Mouse (Mus musculus) thymus, postnatal 4 days (tissue): ENCODE results near the gene Cpa2.

Experiments used
- DNase-seq: peaks from one replicate; pipeline ENCODE4 v3.0.0; 2021

Gene Cpa2

DNA sequence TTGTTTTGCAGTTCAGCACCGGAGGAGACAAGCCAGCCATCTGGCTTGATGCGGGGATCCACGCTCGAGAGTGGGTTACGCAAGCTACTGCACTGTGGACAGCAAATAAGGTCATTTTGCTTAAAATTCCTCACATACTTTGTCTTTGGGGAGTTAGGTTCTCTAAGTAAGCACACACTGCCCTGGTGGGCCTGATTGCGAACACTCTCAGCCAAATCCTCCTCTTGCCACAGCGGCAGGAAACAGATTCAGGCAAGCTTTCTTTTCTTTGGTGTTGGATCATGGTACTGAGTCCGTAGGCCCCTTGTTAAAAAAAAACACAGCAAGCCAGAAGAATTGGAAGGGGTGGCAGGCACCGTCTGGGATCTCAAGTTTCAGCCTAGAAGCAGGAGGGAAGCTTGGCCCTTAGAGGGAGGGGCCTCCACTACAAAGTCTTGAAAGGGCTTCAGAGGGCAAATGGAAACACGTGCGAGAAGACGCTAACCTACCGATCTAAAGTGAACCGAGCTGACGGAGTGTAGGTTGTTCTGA, 7.9 kb downstream of the Cpa2 start:
- no peak for DNase-seq

DNA sequence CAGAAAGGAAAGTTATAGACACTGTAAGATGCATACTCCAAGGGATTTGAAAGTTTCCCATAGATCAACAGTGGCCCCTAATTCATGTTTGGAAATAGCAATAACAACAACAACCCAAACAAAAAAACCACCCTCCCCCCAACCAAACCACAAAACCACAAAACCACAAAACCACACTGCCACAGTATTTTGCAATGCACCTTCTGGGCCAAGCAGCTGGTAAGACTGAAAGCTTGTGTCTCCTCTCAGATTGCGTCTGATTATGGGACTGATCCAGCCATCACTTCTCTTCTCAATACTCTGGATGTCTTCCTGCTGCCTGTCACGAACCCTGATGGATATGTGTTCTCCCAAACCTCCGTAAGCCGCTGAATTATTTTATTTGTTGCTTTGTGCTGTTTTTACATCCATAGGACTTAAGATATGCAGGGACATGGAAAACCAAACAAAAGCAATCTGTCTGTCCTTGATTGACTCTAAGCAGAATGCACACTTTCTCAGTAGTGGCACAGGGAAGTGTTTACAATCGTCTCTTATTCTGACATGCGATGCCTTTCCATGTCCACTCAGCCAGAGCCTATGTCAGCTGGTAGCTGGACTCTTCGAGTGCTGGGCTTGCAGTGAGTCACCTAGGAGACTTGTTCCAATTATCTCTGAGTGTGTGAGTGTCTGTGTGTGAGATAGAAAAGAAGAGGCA, 9.3 kb downstream of the Cpa2 start:
- DNase-seq, result no peak

DNA sequence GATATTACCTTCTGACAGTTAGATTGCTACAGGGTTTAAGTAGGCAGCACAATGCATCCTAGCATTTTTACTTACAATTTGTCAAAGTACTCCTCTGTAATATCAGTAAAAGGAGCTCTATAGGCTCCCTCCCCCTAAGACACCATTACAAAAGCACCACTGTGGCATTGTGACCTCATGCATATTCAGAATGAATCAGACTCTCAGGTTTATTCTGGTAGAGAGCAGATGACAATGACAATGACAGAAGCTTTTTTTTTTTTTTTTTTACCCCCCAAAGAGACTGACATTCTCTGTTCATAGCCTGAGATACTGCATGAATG, 9.8 kb downstream of the Cpa2 start:
- no peak for DNase-seq

DNA sequence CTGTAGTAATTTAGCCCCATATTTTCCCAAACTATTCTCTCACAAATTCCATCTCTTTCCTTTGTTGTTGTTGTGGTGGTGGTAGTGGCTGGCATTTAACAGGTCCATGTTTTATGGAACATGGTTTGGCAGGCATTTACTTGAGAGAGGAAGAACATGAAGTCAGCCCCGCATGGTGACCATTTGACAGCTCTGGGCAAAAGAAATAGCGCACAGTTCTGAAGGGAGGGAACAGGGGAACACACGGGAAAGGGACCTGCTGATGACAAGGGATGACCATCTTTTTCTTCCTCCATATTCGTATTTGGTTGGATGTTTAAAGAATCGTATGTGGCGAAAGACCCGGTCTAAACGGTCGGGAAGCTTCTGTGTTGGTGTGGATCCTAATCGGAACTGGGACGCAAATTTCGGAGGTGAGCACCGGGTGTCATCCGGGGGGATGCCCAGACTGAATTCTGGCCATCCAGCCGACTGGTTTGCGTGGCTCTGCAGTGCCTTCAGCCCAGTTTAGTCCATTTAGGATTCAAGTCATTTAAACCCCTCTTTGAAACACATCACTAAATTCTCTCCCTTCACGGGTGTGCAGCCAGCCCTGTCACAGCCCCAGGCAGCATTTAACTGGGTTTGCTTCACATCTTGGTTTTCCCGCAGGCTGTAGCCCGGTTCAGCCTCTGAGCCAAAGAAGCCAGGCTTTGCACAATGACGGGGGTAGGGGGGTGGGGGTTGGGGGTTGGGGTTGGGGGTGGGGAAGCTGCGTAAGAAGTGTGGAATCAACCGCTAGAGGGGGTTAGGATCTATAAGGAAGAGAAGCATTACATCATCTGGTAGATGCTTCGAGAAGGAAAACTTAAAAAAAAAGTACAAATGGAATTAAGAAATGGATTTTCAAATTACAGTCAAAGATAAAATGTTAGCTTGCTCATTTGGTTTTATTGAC, 10.5 kb downstream of the Cpa2 start:
- no peak for DNase-seq

DNA sequence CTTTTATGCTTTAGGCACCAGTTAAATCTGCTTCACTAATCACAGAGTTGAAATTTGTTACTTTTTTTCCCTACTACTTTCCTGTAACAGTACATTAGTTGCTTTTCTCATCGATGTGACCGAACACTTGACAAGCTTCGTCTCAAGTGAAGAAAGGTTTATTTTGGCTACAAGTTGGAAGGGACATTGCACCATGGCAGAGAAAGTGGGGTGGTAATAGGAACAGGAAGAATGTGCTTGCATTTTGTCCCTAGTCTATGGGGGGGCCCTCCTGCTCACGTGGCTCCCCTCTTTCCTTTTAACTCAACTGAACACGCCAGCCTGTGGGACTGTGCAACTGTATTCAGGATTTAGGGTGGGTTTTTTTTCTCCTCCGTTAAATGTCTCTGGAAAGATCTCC, 11.2 kb downstream of the Cpa2 start:
- no peak for DNase-seq

DNA sequence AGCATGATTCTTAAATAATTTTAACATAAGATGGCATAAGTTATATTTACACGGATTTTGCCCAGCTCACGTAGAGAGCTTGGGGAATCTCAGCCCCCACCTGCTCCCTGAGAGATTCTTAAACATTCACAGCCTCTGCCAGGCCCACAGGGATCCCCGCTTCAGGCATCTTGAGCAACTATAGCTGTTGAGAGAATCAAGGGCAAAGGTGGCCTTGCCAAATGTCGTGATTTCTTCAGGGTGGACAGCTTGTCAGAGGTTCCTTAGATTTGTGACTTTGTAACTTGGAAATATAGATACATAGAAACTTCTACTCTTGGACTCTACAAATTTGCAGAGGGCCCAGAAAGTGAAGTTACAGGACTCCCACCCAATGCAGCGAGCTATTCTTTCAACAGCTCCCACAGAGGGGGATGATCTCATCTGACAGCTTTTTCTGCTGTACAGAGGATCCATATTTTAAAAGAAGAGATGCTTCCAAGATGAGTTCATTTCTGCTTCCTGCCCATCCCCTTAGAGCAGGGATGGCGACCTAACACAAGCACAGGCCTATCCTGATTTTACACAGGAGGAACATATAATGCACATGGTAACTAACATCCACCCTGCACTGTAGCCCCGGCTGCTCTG, 12.1 kb downstream of the Cpa2 start:
- no peak for DNase-seq

DNA sequence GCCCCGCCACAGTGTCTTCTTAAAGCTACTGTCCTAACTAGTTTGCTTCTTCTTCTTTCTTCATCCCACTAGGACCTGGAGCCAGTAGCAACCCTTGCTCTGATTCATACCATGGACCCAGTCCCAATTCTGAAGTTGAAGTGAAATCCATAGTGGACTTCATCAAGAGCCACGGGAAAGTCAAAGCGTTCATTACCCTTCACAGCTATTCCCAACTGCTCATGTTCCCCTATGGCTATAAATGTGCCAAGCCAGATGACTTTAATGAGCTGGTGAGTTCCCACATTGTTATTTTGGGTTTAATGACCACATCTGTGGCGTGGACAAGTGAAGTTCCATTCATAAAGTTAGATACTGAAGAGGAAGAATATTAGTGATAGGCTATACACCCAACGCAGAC, 12.7 kb downstream of the Cpa2 start:
- no peak for DNase-seq

DNA sequence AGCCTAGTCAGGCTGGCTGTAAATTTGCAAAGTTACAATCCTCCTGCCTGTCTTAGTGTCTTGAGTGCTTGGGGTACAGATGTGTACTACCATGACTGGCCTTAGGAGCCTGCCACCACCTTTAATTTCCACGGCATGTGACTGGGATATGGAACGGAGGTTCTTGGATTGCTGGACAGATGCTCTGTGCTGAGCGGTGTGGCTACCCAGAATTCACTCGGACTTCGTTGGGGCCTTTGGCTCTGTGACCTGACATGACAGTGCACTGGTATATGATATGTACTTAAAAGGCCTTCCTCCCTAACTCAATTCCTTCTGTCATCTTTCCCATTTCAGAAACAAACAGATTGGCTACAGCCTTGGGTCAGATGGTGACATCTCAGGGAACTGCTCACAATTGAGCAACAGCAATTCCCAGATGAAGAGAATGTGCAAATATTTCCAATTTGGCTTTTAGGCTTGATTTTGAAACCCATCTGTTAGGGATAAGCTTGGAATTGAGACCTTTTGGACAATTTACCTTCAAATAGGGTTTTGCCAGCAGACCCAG, 13.3 kb downstream of the Cpa2 start:
- no peak for DNase-seq

DNA sequence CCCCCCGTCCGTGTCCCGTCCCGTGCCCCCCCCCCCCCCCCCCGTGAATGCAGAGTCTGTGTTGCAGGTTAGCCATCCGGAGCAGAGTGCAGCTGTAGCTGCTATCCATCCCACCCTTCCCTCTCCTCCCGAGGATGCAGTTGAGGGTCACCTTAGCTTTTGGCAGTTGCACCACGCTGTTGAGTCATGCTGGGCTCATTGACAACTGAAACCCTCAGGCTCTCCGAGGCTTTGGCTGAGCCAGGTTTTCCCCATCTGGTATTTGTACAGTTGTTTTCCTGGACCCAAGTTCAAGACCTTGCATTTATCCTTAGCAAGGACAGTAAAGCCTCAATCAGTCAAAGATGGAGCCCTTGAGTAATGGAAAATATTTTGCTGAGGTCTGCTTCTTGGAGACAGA, 14.7 kb downstream of the Cpa2 start:
- no peak for DNase-seq

DNA sequence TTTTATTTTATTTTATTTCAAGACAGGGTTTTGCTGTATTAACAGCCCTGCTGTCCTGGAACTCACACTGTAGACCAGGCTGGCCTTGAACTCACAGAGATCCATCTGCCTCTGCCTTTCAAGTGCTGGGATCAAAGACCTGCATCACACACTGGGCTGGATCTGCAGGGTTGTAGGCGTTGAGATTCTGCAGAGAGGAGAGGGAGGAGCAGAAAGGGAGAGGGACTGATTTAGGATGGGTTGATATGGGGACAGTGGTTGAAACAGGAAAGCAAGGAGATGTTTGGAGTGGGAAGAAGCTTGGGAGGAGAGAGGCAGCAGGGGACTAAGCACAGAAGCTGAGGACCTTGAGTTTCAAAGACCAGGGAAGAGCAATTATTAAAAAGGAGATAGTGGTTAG, 18.3 kb downstream of the Cpa2 start:
- DNase-seq, result no peak

DNA sequence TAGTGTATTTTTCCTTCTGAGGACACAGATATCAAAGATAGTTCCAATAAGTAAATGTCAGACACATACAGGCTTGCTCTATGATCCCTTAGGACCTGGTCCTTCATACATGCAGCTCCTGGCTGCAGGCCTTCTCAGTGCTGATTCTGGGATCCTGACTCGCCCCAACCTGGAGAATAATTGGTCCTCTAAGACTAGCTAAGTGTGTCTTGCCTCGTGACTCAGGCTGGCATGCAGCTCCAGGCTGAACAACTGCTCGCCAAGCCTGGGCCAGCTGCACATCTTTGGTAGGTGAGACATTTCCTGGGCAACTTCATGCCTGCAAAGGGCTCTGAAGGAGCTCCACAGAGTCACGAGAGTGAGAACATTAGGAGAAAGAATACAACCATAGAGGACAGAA, 20.8 kb downstream of the Cpa2 start:
- DNase-seq, result no peak

DNA sequence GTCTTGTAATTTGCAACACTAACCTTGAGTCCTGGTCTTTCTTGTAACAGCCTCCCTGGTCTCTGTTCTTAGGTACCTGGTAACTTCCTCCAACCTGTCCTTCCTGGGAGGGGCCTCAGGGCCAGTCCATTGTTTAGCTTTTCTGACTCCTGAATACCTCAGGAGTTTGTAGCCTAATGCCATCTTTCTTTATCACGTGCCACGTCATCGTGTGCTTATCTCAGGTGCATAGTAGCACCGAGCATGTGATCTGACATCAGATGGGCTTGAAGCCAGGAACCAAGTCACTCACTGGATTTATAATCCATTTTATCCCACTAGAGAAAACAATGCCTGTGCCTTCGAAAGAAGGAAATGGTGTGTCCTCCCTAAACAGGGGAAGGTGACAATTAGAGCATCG, 22.2 kb downstream of the Cpa2 start:
- DNase-seq, result no peak

DNA sequence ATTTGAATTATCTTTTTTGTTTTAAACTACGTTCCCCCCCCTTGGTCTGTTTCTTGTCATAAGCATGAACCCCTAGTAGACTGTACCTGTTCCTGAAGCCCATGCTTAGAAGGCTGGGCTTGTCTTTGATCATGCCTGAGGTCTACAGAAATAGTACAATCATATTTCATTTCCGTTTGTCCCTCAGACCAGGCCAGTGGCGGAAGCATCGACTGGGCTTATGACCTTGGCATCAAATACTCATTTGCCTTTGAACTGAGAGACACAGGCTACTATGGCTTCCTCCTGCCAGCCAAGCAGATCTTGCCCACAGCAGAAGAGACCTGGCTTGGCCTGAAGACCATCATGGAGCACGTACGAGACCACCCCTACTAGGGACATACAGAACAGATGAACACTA, 22.7 kb downstream of the Cpa2 start:
- DNase-seq, result no peak

DNA sequence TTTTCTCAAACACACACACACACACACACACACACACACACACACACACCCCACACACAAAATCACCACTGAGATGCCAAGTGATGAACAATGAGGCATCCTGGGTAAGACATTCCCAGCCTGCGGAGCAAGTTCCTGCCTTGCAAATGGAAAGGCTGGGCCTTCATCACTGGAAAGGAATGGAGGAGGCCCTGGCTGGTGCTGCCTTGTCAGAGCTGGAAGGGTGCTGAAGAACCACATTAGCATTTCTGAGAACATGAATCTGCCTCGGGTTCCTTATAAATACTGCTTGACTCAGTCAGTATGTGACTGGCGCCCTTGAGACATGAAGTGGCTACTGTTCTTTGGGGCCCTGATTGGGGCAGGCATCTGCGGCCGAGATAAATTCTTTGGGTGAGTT, 26.7 kb downstream of the Cpa2 start, which contains the start of gene Cpa4:
Gene Cpa4 (plus strand): TSS at position 301 of the 400 bp plus-strand sequence.
- DNase-seq, result no peak

DNA sequence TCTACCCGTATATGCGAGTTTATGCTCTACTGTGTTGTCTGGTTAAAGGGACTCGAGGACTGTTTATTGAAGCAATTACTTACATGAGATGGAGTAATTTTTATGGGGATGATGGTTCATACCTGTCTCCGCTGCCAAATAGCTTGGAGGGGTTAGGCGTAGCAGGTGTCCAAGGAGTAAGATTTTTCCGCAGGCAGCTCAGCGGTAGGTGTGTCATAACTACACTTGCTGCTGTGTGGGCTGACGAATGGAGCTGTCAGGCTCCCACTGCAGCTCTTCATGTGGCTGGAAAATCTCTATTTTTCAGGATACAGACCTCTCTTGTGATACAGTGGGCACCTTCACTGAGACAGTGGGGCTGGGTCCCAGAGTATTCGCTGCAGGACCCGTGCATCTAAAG, 27.9 kb downstream of the Cpa2 start:
- DNase-seq, result no peak

DNA sequence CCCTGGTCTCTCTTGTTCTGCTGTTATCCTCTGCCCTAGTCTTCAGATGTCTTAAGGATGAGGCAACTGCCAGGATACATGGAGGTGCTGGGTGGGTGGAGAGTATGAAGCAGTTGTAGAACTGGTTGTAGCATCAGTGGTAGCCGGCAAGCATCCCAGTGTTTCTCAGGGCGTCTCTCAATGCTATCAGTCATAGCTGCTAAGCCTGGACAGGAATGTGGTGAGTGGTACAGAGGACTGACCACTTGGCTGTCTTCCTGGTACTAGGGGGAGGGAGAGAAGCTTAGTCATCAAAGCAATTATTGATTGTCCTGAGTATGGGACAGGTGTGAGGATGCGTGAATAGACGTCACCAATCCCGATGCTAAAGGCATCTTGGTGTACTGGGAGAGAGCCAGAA, 28.6 kb downstream of the Cpa2 start:
- no peak for DNase-seq

DNA sequence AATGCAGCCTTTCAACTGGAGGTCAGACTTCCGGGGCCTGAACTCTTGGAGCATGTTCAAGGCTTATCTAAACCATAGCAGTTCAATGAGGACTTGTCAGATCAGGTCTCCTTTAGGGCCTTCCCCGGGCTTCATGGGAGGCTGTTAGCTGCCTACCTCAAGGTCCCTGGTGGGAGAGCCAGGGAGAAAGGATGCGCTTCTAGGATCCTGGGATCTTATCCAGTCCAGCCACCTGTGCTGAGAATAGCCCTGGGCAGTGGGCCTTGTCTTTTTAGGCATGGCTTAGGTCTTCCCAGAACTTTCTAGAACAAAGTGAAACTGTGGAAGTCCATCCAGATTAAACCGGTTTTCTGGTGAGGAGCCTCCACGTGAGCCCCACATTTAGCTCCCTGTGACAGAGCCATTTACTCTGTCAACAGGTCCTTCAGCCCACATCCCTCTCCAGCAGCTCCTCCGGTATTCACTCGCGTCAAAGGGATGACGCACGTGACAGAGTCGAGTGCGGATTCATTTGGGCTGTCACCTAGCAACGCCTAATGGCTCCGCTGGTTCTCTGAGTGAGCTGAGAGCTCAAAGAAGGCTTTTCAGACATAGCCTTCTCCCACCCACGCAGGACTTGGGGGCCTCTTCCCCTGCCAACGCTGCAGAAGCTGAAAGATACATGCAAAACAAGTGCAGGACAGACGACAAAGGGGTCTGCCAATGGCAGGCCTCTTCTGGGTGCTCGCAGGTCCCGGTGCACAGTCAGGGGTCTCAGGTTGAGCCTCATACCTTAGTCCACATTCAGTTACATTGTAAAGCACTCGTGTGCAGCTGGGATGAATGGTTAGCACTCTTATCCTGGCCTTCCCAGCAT, 31.3 kb downstream of the Cpa2 start:
- DNase-seq, result no peak

DNA sequence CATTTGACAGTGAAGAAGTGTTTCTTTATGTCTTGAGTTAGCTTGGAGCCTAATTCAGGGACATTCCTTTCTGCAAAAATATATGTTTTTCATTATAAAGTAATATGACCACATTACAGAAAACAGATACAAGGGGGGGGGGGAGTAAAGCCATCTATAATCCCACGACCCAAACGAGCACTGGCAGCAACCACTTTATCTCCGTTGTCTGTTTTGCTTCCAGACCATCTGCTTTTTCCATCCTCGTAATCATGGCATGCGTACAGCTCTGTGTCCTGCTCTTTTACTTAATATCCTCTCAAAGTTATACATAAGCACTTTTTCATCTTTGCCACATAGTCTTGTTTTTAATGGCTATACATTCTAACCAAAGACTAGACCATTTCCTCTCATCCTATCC, 32.0 kb downstream of the Cpa2 start:
- no peak for DNase-seq

DNA sequence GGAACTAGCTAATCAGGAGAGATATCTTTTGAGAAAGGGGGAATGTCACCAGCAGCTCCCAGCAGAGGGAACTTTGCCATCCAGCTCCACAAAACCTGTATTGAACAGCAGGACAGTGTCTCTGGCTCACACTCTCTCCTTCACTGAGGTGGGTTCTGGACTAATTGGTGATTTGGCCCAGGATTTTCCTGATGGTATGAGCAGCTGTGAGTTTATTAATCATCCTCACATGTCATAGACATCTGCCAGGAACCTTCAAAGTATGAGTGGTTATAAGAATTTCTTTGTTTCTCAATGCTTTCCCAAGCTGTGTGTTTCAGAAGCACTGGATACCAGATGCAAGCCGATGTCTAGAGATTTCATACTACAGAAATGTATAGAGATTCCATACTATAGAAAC, 33.6 kb downstream of the Cpa2 start:
- no peak for DNase-seq

DNA sequence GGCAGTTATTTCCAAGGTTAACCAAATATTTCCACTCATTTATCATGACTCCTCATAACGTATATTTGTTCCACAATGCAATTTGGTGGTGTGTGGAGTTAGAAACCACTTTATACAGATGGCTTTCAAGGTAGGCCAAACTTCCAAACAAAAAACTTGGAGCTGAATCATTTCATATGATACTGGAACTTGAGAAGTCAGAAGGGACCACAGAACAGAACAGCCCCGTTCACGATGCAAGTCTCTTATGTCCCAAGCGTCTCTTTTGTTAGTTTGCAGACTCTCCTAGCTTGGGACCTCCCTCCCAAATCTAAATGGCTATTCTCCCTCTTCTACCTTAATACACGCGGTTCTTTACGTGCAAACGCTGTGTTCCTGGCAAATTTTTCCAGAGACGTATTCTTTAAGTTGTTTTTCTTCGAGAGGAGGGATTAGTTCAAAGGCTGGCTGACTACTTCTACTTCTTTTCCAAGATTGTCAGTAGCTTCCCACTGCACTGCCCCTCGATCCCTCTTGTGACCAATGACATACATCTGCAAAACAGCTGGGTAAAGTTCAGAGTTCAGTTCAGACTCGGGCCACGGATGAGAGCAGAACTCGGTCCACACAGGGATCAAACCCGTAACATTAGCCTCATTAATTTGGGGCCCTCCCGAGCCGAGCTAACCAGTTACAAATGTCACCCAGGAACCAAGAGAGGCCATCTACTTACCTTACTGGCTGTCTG, 35.3 kb downstream of the Cpa2 start:
- no peak for DNase-seq

DNA sequence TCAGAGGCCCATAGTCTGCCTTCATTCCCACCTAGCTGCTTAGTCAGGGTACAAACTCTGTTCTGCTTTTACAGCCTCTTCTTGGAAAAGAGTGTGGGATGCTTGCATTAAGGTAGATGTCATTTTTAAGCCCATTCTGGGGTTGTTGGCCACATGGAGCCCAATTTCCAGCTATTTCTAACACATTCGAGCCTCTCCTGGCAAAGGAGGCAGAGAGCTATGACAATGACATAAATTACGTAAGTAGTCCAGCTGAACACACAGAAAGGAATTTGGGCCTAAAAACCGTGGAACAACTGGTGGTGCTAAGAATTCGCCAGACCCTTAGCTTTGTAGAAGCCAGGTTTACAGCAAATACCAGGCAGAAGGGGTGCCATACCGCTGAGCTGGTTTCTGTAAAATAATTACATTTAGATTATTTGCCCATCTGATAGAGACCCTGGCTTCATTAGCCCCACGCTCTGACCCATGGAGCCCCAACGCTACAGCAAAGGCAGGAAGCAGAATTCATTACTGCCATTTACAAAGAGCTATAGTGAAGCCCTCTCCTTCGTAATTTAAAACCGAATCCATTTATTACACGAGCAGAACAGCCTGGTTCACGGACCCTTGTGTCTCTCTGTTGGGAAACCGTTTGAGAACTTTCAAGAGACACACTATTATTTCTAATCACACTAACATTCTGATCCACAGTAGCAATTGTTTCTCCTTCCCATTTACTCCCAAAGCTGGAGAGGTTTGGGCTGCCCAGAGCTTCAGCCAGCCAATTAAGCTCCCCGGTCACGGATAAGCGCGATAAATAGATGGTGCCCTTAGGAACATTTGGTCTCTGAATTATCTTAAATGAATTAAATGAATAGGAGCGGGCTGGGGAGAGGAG, 38.8 kb downstream of the Cpa2 start:
- no peak for DNase-seq
